Mouse (Mus musculus) left cerebral cortex, postnatal 25 days (tissue): ENCODE results near the gene Gm3604. TPM values are rescaled to one million over a fixed set of nuclear protein-coding genes. Genes with fewer than 3 reads are reported as not detected.
"Not testable (repeated sequence)": the region's sequence is repeated elsewhere in the genome, so short reads cannot be mapped to it uniquely, and the experiment has no call there.

Experiments used
- DNase-seq, 2 experiments: peaks; one replicate each; pipeline ENCODE4 v3.0.0; 2022; ENCODE audit warnings: low spot score in 2 of 2, mixed read lengths in 1 of 2
- intact Hi-C: fragments of 180-260 bp; cut with DNase I; formaldehyde crosslinking; loops from one replicate; pipeline ENCODE4 v1.15.1; 2025
- microRNA-seq, 2 experiments: library from miRNA; unstranded; fragments of <30 nt; microRNA quantifications; one replicate each; pipeline ENCODE4 v1.2.0; 2022
- total RNA-seq, 2 experiments: library from RNA; stranded (reverse); gene quantifications; 2 replicates each; pipeline ENCODE4 v1.2.3; 2021

Gene Gm3604
- 1 to 10 TPM in 1 of 2 experiments, under 1 TPM in 1; 0.82 to 1.2 TPM for total RNA-seq

GRCm38 (mm10) chr13:62382952-62383351 lies at the start of gene Gm3604:
Gm3604 (minus strand) TSS chr13:62383177.
- intact Hi-C loops, result not testable (repeated sequence)

GRCm38 (mm10) chr13:62399206-62399605 lies 16.2 kb upstream of the Gm3604 start:
- intact Hi-C loops, DNase-seq: not testable (repeated sequence)

More at GRCm38 (mm10) chr13:62382952-62383351, at the start of gene Gm3604:
- DNase-seq, result peak; percentile 9 to 38

- intact Hi-C loops, DNase-seq: not testable (repeated sequence)
Observed at GRCm38 (mm10) chr13:62390076-62390620, 7.2 kb upstream of the Gm3604 start.

GRCm38 (mm10) chr13:62331786-62332185 lies 51.2 kb downstream of the Gm3604 start:
- no peak for DNase-seq
- intact Hi-C loops, result no loop called here

- DNase-seq, result no peak
- intact Hi-C loops, result no loop called here
Observed at GRCm38 (mm10) chr13:62331381-62331780, 51.6 kb downstream of the Gm3604 start.

Small RNA genes lying within 50 kb of the gene (microRNA-seq; reads per million reads assigned to microRNA genes)
- gene Gm25933, result 0 reads per million in 2 experiments

Other genes with a start within 250 kb of the Gm3604 start
- 10 to 100 TPM; 14.5 to 17.1 TPM for gene Gm49359, start 83.7 kb upstream of the Gm3604 start, total RNA-seq
- gene Zfp935, start 175.3 kb upstream of the Gm3604 start, total RNA-seq, result 1 to 10 TPM in 1 of 2 experiments, under 1 TPM in 1; 0.78 to 1.1 TPM
- 1 to 10 TPM; 6.1 to 7.0 TPM for gene Zfp934, start 188.0 kb upstream of the Gm3604 start, total RNA-seq
- 1 to 10 TPM; 2.8 to 3.0 TPM for gene 6720489N17Rik, start 241.0 kb upstream of the Gm3604 start, total RNA-seq